Mouse (Mus musculus): ENCODE results near the gene Wdr24.
A peak's percentile ranks its signal among the peaks of the same experiment; 100 is the strongest.

Gene Wdr24

GRCm38 (mm10) chr17:25810890-25811289, 12.5 kb upstream of the Wdr24 start:
- TF ChIP-seq NANOG (IDR thresholded peaks at IDR 0.05; ENCODE audit: borderline replicate concordance, low read length) = no peak
- no peak for TF ChIP-seq POU5F1 (IDR thresholded peaks at IDR 0.05; ENCODE audit: borderline replicate concordance, low read length)
- TF ChIP-seq CTCF (conservative IDR thresholded peaks at IDR 0.05; ENCODE audit: low read length) = no peak
- no peaks in the 10 kb centered on the region for H3K36me3 ChIP-seq (ENCODE audit: insufficient read depth, low read length)
- 0 out of 2 replicates have a peak, but pooled peaks cover 8% of the 10 kb centered on the region for H3K9me3 ChIP-seq (ENCODE audit: low read length)
- peaks cover 78% of the 10 kb centered on the region for H3K27me3 ChIP-seq (ENCODE audit: insufficient read depth, low read length)
- H3K4me3 ChIP-seq (replicated peaks; ENCODE audit: low read length) = no peak overlapping the region
- peaks cover 18% of the 10 kb centered on the region for H3K4me1 ChIP-seq (replicated peaks; ENCODE audit: low read depth, low read length)

GRCm38 (mm10) chr17:25813471-25813870, 10.0 kb upstream of the Wdr24 start:
- Histone ChIP-seq H3K27me3 (ENCODE audit: insufficient read depth, low read length) (peaks cover 91% of the 10 kb centered on the region), H3K4me1 (replicated peaks; ENCODE audit: low read depth, low read length) (peaks cover 34% of the 10 kb centered on the region), H3K9me3 (ENCODE audit: low read length) (0 out of 2 replicates have a peak, but pooled peaks cover 8% of the 10 kb centered on the region), H3K4me3 (replicated peaks; ENCODE audit: low read length) (peak overlapping the region; percentile 51), H3K36me3 (ENCODE audit: insufficient read depth, low read length) (no peaks in the 10 kb centered on the region)
- TF ChIP-seq CTCF (conservative IDR thresholded peaks at IDR 0.05; ENCODE audit: low read length) (peak; percentile 38), POU5F1 (IDR thresholded peaks at IDR 0.05; ENCODE audit: borderline replicate concordance, low read length) (no peak)

- no peak for TF ChIP-seq POU5F1 (IDR thresholded peaks at IDR 0.05; ENCODE audit: borderline replicate concordance, low read length)
- Histone ChIP-seq H3K36me3 (ENCODE audit: insufficient read depth, low read length) (no peaks in the 10 kb centered on the region), H3K9me3 (ENCODE audit: low read length) (0 out of 2 replicates have a peak, but pooled peaks cover 6% of the 10 kb centered on the region), H3K27me3 (ENCODE audit: insufficient read depth, low read length) (peaks cover 60% of the 10 kb centered on the region), H3K4me3 (replicated peaks; ENCODE audit: low read length) (no peak overlapping the region), H3K4me1 (replicated peaks; ENCODE audit: low read depth, low read length) (peaks cover 45% of the 10 kb centered on the region)
Observed at GRCm38 (mm10) chr17:25817662-25818061, 5.8 kb upstream of the Wdr24 start.

GRCm38 (mm10) chr17:25818851-25819780, 4.3 kb upstream of the Wdr24 start:
- Histone ChIP-seq H3K27me3 (ENCODE audit: insufficient read depth, low read length) (peaks cover 51% of the 10 kb centered on the region), H3K36me3 (ENCODE audit: insufficient read depth, low read length) (no peaks in the 10 kb centered on the region), H3K4me1 (replicated peaks; ENCODE audit: low read depth, low read length) (peaks cover 49% of the 10 kb centered on the region), H3K4me3 (replicated peaks; ENCODE audit: low read length) (peak overlapping the region; percentile 82), H3K9me3 (ENCODE audit: low read length) (no peaks in the 10 kb centered on the region)
- TF ChIP-seq POU5F1 (IDR thresholded peaks at IDR 0.05; ENCODE audit: borderline replicate concordance, low read length) (no peak), CTCF (conservative IDR thresholded peaks at IDR 0.05; ENCODE audit: low read length) (no peak), NANOG (IDR thresholded peaks at IDR 0.05; ENCODE audit: borderline replicate concordance, low read length) (no peak)

GRCm38 (mm10) chr17:25824362-25825142, 1.1 kb downstream of the Wdr24 start:
- Histone ChIP-seq H3K4me3 (replicated peaks; ENCODE audit: low read length) (peak overlapping the region; percentile 93), H3K27me3 (ENCODE audit: insufficient read depth, low read length) (no peaks in the 10 kb centered on the region)
- no peak for TF ChIP-seq NANOG (IDR thresholded peaks at IDR 0.05; ENCODE audit: borderline replicate concordance, low read length)
- TF ChIP-seq CTCF (conservative IDR thresholded peaks at IDR 0.05; ENCODE audit: low read length) = no peak
- TF ChIP-seq POU5F1 (IDR thresholded peaks at IDR 0.05; ENCODE audit: borderline replicate concordance, low read length) = no peak

GRCm38 (mm10) chr17:25825311-25825710, 1.9 kb downstream of the Wdr24 start:
- peak overlapping the region; percentile 55 for H3K4me3 ChIP-seq (replicated peaks; ENCODE audit: low read length)
- TF ChIP-seq POU5F1 (IDR thresholded peaks at IDR 0.05; ENCODE audit: borderline replicate concordance, low read length) (no peak), CTCF (conservative IDR thresholded peaks at IDR 0.05; ENCODE audit: low read length) (no peak), NANOG (IDR thresholded peaks at IDR 0.05; ENCODE audit: borderline replicate concordance, low read length) (no peak)
- H3K4me1 ChIP-seq (replicated peaks; ENCODE audit: low read depth, low read length) = peaks cover 68% of the 10 kb centered on the region
- no peaks in the 10 kb centered on the region for H3K9me3 ChIP-seq (ENCODE audit: low read length)
- H3K36me3 ChIP-seq (ENCODE audit: insufficient read depth, low read length) = peaks cover 48% of the 10 kb centered on the region
- no peaks in the 10 kb centered on the region for H3K27me3 ChIP-seq (ENCODE audit: insufficient read depth, low read length)

More at GRCm38 (mm10) chr17:25824362-25825142, 1.1 kb downstream of the Wdr24 start:
- Histone ChIP-seq H3K9me3 (ENCODE audit: low read length) (no peaks in the 10 kb centered on the region), H3K4me1 (replicated peaks; ENCODE audit: low read depth, low read length) (peaks cover 68% of the 10 kb centered on the region), H3K36me3 (ENCODE audit: insufficient read depth, low read length) (peaks cover 40% of the 10 kb centered on the region)

- TF ChIP-seq POU5F1 (IDR thresholded peaks at IDR 0.05; ENCODE audit: borderline replicate concordance, low read length) = no peak
- TF ChIP-seq NANOG (IDR thresholded peaks at IDR 0.05; ENCODE audit: borderline replicate concordance, low read length) = no peak
- TF ChIP-seq CTCF (conservative IDR thresholded peaks at IDR 0.05; ENCODE audit: low read length) = no peak
- Histone ChIP-seq H3K4me1 (replicated peaks; ENCODE audit: low read depth, low read length) (peaks cover 76% of the 10 kb centered on the region), H3K4me3 (replicated peaks; ENCODE audit: low read length) (peak overlapping the region; percentile 55), H3K36me3 (ENCODE audit: insufficient read depth, low read length) (peaks cover 55% of the 10 kb centered on the region), H3K27me3 (ENCODE audit: insufficient read depth, low read length) (no peaks in the 10 kb centered on the region), H3K9me3 (ENCODE audit: low read length) (no peaks in the 10 kb centered on the region)
Observed at GRCm38 (mm10) chr17:25825984-25826570, 2.6 kb downstream of the Wdr24 start.

- H3K27me3 ChIP-seq (ENCODE audit: insufficient read depth, low read length) = no peaks in the 10 kb centered on the region
- peaks cover 85% of the 10 kb centered on the region for H3K4me1 ChIP-seq (replicated peaks; ENCODE audit: low read depth, low read length)
- H3K4me3 ChIP-seq (replicated peaks; ENCODE audit: low read length) = 0 out of 2 replicates have a peak overlapping the region, but pooled peaks have one; percentile 95
- peaks cover 65% of the 10 kb centered on the region for H3K36me3 ChIP-seq (ENCODE audit: insufficient read depth, low read length)
- H3K9me3 ChIP-seq (ENCODE audit: low read length) = no peaks in the 10 kb centered on the region
- no peak for TF ChIP-seq CTCF (conservative IDR thresholded peaks at IDR 0.05; ENCODE audit: low read length)
Observed at GRCm38 (mm10) chr17:25827011-25827410, 3.6 kb downstream of the Wdr24 start.

Measured in E14TG2a.4 (cell line).